Mouse (Mus musculus): Measurements from ENCODE around the gene Rbms3.

The Rbms3 gene

GRCm38 (mm10) chr9:117031237-117031636 lies 598.5 kb downstream of the Rbms3 start:
- no peak for DNase-seq

DNA sequence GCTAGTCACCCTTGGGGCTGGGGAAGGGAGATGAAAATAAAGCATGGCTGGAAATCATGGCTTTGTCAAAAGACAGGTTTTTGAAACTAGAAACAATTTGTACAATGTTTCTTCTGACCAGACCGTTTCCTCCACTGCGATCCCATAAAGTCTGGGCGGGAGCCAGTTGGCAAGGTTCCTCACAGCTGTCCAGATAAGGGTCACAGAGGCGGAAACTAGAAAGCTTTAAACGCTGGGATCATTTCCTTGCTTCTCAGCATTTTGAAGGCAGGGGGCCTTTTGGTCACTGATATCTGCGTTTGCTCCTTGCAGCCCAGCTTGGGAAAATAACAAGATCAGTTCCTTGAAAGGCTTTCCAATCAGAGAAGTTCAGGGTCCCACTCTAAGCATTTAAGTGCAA lies 598.9 kb downstream of the Rbms3 start:
- DNase-seq: peak; percentile 73 to 77

- no peak for DNase-seq
These were observed 599.8 kb downstream of the Rbms3 start for GRCm38 (mm10) chr9:117029953-117030352.

DNA sequence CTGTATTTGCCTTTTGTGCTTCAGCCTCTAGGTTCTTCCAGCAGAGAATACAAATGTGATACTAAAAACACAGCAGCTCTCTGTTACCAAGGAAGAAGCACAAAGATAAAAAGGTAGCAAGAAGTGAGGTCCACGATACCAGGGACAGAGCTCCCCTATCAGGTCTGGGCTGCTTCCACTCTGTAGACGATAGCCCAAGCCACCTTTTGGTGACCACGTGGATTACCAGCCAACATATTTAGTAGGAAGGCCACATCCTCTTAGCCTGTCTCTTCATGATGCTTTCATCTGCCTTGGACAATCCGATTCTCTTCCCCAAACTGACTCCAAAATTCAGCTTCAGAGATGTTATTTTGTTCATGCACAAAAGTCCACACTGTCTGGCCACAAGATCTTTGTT lies 601.1 kb downstream of the Rbms3 start:
- DNase-seq: no peak

GRCm38 (mm10) chr9:117022086-117022485 lies 607.6 kb downstream of the Rbms3 start:
- DNase-seq: no peak

- DNase-seq: no peak
These were observed 608.2 kb downstream of the Rbms3 start for GRCm38 (mm10) chr9:117021506-117021905.

DNA sequence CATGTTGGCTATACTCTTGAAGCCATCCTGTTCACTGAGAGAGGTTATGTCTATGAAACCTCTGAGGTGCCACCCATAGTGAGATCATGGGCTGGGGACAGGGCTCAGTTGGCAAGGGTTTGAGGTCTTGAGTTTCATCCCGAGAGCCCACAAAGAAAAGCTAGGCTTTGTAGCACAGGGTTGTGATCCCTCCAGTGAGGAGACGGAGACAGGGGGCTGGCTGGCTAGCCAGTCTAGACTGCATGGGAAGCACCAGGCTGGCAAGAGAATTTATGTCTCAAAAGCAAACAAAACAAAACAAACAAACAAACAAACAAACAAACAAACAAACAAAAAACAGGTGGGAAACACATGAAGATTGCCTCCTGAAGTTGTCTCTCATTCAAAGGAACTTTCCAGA lies 609.5 kb downstream of the Rbms3 start:
- no peak for DNase-seq

DNA sequence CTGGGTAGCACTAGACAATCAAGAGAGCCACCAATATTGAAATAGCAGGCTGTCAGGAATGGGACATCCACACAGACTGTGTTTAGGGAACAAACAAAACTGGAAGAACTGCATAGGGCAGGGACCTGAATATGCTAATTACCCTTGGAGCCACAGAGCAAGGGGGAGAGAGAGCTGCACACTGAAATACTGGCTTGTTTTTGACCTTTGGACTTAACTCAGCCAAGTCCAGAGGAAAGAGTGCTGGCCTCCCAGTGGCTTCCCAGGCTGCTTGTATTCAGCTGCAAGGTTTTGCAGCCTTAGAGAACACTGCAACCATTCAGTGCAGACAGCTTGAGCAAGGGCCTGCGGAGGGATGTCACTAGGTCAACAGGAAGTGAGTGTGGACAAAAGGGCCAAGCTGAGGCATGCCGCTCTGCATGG lies 611.0 kb downstream of the Rbms3 start:
- peak in 1 of 2 experiments; percentile 17 for DNase-seq

DNA sequence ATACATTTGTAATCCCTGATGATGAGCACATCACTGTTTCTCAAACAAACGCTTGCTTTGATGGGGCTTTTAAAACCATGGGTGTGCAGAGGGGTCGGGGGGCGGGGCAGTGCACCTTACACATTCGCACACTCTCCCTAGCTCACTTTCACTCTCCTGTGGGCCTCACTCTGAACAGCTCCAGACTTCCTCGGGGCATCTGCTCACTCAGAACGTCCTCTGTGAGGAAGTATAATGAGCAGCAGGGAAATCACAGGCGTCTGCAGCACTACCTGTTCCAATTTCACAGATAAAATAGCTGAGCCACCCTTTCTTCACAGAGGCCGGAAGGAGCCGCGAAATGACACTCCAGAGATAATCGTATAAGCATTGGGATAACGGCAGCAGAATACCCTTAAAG lies 611.4 kb downstream of the Rbms3 start:
- DNase-seq: no peak

DNA sequence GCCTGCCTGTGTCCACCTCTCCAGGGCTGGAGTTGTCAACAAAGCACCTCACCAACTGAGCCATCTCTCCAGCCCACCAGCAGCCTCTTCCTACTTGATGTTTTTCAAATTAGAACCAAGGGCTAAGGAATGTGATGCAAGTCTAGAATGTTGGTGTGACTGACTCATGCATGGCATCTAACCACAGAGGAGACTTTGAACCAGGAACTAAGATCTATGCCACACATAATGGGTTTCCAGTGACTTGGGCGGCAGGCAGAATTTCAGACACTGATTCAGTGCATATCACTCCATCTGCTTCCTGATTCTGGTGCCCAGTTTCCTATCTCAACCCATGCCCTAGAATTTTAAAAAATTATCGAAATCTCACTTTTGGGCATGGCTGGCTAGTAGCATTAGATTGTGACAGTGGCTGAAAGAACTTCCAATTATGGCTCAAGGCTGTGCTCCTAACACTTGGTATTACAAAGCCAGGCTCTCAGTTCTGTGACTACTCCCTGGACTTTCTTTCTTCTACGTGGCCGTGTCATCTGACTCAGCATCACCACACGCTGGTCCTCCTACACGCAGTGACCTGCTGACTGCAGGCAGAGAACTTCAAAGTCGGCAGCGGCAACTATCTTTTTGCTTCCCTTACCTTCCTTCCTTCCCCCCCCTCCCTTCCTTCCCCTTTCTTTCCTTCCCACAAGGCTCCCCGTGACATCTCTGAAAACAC lies 613.0 kb downstream of the Rbms3 start:
- no peak for DNase-seq

- DNase-seq: peak; percentile 57 to 63
These were observed 616.3 kb downstream of the Rbms3 start for GRCm38 (mm10) chr9:117013386-117013785.

- no peak for DNase-seq
These were observed 618.9 kb downstream of the Rbms3 start for GRCm38 (mm10) chr9:117010801-117011200.

DNA sequence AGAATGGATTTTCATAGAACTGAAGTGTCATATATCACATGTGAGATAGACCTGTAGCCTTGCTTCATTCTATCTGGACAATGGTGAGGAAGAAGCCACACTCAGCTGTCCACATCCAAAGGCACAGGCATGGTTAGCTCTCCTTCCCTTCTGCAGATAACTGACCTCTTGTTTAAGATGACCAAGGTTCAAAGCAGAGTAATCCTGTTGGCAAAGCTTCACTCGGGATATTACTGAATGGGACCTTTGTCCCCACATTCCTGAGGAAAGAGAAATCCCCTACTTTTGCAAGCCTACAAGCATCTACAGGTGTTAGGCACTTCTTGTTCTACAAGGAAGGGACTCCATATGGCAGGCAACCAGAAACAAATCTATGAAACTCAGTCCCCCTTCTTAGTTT lies 621.5 kb downstream of the Rbms3 start:
- no peak for DNase-seq

DNA sequence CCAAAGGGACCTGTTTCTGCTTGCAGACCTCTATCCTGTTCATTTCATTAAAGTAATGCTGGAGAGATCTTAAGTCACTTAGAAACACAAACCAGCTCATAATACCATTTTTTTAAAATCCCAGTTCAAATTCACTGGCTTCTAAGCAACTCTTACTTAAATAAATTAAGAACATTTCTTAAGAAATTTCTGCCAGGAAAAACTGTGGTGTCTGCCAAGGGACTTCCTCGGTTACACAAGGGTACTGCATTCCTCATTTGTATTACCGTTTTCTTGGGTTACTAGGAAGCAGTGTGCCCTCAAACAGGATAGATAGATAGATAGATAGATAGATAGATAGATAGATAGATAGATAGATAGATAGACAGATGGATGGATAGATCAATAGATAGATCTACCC lies 627.6 kb downstream of the Rbms3 start:
- no peak for DNase-seq

- no peak for DNase-seq
These were observed 630.5 kb downstream of the Rbms3 start for GRCm38 (mm10) chr9:116999186-116999585.

- DNase-seq: no peak
These were observed 639.4 kb downstream of the Rbms3 start for GRCm38 (mm10) chr9:116990321-116990720.

DNA sequence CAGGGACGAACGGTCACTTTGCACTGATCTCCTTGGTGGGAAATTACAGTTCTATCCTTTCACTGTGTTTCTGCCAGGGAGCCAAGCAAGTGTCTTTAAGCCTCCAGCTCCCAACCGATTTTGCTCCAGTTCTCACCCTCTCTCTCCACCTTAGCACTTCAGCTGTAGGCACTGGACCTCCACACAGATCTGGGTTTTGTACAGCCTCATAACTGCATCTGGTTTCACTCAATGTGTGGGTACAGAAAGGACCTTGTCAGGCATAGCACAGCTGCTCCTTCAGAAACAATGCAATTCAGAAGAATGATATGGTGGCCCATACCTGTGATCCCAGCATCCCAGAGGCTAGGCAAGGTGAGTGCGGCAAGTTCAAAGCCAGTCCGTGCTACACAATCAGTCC lies 648.9 kb downstream of the Rbms3 start:
- no peak for DNase-seq

GRCm38 (mm10) chr9:116977428-116977827 lies 652.3 kb downstream of the Rbms3 start:
- DNase-seq: no peak

- DNase-seq: no peak
These were observed 652.9 kb downstream of the Rbms3 start for GRCm38 (mm10) chr9:116976575-116977408.

- DNase-seq: no peak
These were observed 654.4 kb downstream of the Rbms3 start for GRCm38 (mm10) chr9:116975269-116975668.

DNA sequence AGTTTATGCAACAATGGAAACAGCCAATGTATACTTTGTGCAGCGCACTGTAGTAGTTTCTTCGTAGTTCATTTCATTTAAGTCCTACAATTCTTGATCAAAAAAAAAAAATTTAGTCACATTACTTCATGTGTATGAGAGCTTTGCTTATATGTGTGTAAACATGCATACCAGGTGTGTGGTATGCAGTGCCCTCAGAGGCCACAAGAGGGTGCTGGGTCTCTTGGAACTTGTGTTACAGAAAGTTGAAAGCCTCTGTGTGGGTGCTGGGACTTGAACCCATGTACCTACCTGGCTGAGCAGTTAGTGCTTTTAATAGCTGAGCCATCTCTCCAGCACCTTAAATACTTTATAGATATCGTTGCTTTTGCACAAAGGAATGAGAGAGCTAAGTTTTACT lies 655.6 kb downstream of the Rbms3 start:
- peak in 1 of 2 experiments; percentile 17 for DNase-seq

DNA sequence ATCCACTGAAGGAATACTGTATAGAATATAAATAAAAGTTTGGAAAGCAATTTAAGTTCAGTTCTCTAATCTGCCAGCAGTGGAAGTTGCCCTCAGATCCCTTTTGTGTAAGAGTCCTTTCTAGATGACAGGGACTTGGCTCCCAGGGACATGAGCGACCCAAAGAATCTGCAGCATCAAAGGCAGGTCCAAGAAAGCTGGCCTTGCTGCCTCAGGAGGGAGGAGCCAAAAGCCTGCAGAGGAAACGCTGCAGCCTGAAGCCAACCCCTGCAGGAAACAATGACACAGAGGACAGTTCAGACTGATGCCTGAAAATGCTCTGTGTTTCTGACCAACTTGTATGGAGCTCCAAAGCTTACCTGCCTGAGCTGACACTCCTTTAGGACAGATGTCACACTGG lies 656.1 kb downstream of the Rbms3 start:
- DNase-seq: peak in 1 of 2 experiments; percentile 26

DNA sequence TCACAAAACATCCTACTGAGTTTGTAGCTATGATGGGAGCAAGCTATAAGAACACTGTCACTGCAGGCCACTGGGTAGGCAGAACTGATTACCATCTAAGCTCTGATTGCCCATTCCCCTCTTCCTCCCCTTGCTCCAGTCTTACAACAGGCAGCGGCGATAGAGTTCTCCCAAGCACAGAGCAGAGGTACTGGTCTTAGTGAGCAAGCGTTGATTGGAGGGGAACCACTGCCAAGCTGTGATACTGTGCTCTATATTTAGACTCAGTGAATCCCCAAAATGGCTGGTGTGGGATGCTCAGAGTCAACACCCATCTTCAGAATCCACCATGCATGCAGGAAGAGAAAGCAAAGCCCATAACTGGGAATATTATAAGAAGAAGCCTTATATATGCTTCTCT lies 662.4 kb downstream of the Rbms3 start:
- no peak for DNase-seq

DNA sequence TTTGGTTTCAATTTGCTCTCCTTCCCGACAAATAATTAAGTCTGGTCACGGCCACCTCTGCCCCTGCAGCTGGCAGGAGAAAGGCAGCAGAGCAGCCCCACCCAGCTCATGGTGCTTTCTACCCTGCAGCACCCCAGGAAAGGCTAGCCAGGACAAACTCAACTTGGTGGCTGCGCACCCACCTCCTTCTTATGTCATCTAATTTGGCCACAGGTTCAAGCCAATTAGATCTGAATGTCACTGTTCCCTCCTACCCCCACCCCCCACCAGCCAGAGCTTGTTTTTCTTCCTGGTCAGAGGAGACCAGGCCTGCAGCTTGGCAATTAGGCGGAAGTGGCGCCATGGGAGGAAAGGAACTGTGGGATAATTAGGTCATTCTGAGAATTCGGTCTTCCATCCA lies 664.0 kb downstream of the Rbms3 start:
- peak in 1 of 2 experiments; percentile 19 for DNase-seq

Measured in cerebellum, postnatal 10 days (tissue).